Mouse (Mus musculus): Measurements from ENCODE around the gene Ccr1l1.

Ccr1l1 gene

DNA sequence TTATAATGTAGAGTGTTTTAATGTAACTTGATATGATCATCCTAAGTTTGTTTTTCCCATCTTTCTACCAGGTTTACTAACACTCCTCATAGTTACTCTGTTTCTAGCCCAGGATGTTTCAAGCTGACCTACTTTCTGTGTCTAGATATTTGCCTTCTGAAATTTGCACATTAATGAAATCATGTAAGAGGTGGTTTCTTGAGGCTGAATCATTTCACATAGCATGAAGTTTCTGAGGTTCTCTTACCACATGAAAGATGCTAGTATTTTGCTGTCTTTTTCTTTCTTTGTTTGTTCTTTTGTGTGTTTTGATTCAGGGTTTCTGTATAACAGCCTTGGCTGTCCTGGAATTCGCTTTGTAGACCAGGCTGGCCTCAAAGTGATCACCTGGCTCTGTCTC is 18.0 kb downstream of the Ccr1l1 start:
- DNase-seq (ENCODE audit: inconsistent ontology term) = peak; percentile 22

DNA sequence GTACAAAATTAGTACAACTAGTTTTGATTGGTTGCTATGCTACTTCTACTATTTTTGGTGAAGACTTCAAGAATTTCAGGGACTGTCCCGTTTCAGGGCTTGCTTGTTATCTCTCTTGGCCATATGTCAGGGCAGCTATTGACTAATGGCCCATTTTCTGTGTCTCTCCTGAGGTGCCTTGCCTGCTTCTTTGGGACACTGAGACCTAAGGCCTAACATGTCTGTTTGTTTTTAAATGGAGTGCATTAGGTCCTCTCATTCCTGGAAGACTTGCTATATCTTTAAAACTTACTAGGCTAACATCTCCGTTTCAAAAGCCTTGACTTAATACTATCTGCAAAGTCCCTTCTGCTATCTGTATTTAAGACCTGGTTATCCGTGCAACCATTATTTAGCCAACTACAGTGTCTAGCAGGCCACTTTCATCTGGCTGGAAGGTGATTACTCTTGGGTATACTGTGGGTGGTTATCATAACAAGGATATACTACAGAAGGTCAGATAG is 20.2 kb downstream of the Ccr1l1 start:
- DNase-seq (ENCODE audit: inconsistent ontology term) = no peak

DNA sequence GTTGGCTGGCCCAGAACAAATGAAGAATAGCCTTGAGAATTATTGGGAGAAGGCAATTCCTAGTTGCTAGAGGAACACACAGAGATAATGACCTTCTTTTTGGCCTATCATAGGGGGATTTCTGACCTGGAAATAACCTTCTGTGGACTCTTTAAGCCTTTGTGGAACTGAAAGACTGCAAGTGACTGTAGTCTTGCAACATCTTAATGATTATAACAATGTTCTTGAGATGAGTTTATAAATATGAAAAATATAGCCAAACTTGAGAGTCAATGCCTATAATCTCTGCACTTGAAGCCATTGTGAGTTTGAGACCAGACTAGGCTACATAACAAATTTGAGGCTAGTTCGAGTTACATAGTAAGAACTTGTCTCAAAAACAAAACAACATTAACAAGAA is 21.3 kb downstream of the Ccr1l1 start:
- no peak for DNase-seq (ENCODE audit: inconsistent ontology term)

DNA sequence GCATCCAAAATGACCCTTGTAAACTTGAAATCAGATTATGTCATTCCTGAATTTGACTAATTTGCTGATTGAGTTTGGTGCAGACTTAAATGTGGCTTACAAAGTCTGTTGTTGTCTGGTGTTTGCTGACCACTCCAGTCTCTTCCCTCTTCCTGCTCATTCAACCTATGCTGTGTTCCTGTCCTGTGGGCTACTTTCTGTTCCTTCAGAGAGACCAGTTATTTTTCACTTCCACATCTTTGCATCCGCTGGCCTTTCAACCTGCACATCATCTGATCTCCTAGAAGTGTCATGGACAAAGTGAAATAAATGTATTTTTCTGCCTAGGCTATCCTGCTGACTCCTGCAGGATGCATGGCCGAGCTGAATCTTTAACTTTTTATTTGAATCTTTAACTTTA is 24.7 kb downstream of the Ccr1l1 start:
- no peak for DNase-seq (ENCODE audit: inconsistent ontology term)

DNA sequence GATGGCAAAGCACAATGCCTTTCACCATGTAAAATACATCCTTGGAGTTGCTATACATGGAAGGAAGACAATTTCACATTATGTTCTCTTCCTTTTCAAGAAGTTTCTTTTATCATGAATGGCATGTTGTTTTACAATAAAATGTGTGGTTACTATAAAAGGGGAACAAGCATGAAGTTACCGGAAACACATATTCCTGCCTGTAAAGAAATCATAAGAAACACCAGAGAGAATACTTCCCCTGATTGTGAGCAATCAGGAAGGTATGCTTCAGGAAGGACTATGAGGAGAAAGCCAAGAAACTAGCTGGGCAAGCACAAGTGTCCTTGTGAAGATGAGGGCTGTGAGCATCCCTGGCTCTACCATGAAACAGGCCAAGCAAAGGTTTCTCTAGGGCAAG is 27.0 kb downstream of the Ccr1l1 start:
- no peak for DNase-seq (ENCODE audit: inconsistent ontology term)

DNA sequence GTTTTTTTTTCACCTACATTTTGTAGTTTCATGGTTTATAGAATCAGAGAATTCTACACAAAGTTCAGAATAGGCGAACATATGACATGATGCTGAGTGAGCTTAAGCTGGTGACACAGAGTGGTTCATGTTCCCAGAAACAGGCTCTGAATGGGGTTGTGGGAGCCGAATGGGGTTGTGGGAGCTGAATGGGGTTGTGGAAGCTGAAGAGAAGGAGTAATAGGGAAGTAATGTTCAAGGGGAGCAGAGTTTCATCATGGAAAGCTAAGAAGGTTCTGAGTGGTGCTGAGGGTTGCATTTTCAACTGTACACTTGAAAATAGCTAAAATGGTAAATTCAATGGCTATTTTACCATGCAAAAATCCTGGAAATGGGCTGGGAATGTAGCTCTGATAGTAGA is 28.8 kb downstream of the Ccr1l1 start:
- DNase-seq (ENCODE audit: inconsistent ontology term) = no peak

DNA sequence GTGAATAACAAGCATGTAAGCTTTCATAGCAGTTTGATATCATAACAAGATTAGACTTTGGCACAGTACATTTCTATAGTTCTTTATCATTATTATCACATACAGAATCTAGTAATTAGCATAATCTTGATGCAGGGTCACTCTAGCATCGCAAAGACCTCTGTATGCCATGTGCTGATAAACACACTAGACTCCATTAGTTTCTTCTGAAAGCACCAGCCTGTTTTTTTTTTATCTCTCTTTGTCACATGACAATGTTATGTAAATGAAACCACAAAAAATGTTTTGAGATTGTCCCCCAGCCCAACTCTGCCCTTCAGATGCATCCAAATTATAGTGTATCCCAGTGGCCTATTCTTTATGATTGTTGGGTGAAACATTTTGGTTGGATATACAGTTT is 30.4 kb downstream of the Ccr1l1 start:
- no peak for DNase-seq (ENCODE audit: inconsistent ontology term)

DNA sequence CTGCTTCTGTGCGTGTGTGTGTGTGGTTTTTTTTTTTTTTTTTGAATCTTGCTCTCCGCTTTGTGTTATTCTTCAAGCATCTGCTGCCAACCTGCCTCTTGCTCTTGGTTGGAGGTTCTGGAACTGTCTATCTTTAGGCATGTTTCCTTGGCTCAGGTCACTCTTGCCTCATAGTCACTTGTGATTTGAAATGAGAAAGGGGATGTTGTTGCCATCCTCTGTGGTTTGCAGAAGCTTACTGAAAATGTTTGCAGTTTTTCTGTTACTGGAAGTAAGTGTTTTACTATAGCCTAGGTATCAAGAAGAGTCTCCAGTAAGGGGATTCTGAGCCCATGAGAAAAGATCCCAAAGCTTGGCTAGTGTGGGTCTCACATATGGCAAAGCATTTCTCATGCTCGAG is 36.2 kb downstream of the Ccr1l1 start:
- DNase-seq (ENCODE audit: inconsistent ontology term) = no peak

DNA sequence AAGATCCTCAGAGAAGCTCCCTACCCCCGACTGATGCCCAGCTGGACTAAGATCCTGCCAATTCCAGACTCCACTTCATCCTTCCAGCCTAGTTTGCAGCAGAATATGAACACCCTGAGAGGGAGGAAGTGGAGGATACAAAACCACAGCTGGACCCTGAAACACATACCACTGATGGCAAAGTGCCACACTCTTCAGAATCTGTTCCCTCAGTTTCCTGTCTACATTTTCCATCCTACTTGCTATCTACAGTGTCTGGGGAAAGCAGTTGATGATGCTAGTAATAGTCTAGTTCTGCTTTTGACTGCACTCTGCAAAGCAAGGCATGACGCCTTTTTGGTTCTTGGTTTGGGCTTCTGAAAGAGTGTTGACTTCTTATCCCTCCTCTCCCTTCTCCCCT is 36.9 kb downstream of the Ccr1l1 start:
- no peak for DNase-seq (ENCODE audit: inconsistent ontology term)

DNA sequence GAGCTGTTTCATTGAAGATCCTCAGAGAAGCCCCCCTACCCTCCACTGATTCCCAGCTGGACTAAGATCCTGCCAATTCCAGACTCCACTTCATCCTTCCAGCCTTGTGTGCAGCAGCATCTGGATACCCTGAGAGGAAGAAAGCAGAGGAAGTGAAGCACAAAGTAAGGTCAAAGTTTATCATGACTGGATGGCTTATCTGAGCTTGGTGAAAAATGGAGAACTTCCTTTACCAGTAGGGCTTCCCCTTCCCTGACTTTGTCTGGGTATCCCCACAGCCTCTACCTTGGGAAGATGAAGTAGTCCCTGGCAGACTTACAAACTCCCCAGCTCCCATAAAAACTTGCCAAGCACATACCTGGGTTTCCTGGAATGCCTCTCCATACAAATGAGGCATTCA is 37.6 kb downstream of the Ccr1l1 start:
- DNase-seq (ENCODE audit: inconsistent ontology term) = no peak

DNA sequence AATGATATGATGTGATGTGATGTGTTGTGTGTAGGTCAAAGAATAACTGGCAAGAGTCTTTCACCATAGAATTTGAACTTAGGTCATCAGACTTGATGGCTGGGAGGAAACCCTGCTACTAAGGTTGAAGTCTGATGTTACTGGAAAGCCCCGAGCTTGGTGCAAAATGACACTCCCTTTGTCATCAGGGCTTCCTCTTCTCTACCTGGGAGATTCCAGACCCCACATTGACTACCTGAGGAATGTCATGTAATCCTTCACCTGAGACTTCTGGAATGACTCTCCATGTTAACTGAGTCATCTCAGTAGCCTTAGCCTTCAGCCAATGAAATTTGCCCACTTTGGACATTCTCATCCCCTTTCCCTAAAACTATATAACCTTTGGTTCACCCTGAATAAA is 38.0 kb downstream of the Ccr1l1 start:
- DNase-seq (ENCODE audit: inconsistent ontology term) = no peak

DNA sequence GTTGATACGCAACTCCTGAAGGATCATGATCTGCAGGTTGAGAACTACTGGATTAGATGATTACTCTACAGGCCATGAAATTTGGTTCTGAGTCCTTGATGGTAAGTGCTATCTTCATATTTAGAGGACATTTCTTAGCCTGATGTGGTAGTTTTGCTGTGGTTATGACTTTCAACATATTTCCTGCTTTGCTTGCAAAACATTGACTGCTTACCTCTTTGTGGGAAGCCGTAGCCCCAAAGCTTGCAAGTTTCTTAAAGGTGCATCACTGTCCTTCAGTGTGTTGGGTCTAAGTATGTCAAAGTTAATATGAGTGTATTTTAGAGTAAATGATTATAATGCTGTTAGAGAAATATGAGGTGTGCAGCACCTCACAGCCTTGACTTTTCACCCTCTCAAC is 40.2 kb downstream of the Ccr1l1 start:
- DNase-seq (ENCODE audit: inconsistent ontology term) = no peak

DNA sequence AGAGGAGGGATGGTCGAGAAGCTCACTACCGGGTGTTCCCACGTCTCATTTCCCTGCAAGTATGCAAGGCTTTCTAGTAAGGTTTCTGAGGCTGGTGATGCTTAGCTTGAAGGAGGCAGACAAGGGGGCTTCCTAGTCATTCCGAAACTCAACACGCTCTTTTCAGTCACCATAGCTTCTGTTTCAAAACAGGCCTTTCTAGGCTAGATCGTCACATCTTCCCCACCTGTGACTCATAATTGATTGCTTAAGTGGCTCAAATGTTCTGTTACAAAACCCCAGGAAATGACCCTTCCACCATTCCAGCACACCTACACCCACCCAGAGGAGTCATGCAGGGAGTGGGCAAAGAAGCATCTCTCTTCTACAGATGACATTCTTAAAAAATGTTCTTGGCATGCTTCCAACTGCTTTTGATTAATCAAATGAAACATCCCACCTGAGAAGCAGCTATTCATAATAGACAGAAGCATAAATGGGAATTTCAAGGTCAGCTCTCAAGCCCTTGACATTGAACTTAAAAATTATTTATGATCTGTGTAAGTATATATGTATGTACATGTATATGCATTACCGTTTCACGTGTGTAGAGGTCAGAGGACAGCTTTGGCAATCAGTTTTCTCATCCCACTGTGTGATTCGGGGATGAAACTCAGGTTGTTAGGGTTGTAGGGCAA is 41.5 kb downstream of the Ccr1l1 start:
- no peak for DNase-seq (ENCODE audit: inconsistent ontology term)

DNA sequence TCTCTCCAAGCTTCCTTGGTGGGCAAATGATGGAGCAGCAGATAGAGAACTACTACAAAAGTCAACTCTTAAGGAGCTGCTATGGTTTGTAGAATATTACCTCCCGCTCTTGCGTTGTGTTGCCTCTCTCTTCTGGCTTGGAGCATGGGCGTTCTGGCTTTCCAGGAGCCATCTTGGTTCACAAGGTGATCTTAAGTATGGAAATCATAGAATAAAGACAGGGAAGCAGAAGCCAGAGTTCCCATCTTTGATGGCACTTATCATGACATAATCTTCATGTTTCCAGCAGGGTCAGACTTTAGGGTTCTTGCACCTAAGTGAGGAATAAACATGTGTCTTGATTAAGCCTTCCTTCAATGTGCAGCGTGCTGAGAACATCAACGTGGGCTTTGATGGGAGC is 42.4 kb downstream of the Ccr1l1 start:
- DNase-seq (ENCODE audit: inconsistent ontology term) = no peak

DNA sequence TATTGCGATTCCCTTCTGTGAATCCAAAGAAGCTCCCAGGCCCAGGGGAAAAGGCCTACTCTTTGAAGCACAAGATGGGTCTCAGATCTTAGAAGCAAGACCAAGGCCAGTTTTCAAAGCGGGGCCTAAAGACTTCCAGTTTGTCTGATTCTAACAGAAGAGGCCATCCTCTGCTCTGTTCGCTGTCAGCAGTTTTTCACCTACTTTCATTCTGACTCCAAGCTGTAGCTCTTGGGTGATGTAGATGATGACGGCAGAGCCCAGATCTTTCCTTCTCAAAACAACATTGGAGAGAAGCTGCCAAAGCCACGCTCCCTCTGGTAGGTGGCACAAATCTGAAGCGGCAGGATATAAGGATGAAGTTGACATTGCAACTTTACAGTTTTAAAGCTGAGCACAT is 42.9 kb downstream of the Ccr1l1 start:
- no peak for DNase-seq (ENCODE audit: inconsistent ontology term)

DNA sequence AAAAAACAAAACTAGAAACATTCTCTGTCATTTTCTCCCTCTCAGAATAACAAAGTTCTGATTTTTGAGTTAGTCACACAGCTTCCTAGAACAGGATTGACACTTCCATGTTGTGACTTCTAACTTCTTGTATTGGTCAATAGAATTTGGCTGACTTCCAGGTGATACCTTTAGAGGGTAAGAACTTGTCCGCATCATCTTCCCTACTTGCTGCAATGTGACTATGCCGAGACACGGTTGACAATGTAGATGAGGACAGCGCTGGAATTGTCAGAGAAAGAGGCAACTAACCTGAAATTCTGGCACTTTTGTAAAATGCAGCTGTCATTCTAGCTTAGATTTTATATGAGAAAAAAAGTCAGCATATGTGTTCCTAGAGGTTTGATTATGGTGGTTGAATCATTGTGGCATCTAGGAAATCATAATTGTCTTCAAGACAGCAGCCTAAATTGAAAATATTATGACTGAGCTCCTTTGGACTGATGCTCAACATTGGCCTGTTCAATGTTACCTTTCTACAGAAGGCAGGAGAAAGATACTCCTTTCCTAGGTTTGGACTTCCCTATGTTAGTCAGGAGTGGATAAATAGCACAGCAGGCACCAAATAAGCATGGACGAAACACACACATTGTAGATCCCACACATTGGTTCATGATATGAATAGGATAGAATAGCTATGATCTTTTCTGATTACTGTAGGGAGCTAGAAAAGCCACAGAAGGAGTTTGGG is 44.3 kb downstream of the Ccr1l1 start:
- no peak for DNase-seq (ENCODE audit: inconsistent ontology term)

DNA sequence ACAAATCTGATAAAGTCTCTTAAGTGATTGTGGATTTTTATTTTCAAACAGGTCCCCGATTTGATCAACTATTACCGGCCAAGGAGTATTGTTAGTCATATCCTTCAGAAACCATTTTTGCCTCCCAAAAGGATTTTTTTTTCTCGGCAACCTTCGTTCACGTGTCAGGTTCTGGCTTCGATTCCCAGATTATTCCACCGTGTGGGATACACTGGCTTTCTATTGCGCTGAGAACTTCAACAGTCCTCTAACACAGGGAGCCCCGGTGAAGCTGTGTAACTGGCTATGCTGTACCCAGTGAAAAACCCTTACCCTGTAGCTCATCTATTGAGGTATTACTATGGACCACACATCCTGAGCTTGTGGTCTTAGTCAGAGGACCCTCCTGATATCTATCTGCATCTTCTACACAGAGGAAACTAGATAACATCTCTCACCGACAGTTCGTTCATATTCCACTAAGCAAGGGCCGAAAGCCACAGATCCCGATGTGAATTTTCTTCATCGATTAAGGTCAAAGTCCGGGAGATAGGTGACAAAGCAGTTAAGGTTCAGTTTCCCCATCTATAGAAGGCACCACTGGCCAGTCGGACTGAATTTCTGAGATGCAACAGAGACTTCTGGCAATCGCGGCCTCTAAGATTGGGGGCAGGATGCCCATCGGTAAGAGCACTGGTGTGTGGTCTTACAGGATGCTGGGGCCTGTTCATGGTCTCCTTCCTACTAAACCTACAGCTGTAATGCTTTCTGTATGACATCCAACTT is 45.1 kb downstream of the Ccr1l1 start:
- DNase-seq (ENCODE audit: inconsistent ontology term) = no peak

DNA sequence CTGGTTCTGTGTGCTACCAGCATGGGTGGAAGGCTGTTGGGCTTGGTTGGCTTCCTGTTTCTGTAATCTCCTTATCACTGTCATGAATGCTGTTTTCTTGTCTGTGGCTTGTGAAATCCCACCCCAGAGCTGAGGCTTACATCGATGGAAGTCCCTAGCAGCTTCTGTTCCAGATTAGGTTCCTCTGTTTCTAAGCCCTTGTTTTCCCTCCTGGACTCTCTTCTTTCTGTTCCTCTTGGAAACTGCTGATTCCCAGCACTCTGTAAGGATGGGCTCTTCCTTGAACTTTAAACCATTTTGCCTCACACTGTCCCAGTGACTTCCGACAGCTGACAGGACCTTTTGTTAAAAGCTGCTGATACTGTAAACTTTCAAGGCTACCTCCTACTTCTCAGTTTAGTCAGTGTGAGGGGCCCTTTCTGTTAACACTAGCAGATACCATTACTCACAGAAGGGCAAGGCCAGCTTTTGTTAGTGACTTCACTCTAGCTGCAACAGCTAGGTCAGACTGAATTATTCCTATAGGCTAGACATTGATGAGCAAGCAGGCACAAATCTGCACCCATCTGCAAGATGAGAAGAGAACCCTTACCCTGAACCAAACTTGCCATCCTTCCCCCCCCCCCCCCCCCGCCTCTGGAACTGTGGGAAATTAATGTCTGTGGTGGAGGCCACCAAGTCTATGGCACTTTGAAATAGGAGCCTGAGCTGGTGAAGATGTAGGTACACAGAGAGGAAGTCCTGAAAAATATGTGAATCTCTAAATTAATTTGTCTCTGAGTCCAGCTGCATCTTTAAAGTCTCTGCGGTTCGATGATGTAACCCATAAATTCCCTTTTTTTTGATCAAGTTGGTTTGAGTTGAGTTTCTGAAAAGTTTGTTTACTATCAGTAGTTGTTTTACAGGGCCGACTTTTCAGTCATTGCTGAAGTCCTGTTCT is 46.2 kb downstream of the Ccr1l1 start:
- DNase-seq (ENCODE audit: inconsistent ontology term) = no peak

DNA sequence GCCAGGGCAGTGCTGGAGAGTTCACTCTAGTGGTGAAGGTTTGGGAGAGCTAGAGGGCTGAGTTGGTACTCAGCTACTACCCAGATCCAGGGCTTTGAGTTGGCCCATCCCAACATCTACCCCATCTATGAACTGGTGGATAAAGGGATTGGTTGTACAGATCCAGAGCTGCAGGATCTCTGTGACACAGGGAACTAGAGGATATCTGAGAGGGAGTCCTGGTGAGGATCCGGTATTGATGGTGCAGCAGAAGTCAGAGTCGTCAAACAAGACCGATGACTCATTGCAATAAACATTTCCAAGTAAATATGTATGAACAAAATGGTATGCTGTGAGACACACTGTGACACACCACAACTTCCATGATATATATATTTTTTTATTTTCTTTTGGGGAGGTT is 47.3 kb downstream of the Ccr1l1 start:
- no peak for DNase-seq (ENCODE audit: inconsistent ontology term)

DNA sequence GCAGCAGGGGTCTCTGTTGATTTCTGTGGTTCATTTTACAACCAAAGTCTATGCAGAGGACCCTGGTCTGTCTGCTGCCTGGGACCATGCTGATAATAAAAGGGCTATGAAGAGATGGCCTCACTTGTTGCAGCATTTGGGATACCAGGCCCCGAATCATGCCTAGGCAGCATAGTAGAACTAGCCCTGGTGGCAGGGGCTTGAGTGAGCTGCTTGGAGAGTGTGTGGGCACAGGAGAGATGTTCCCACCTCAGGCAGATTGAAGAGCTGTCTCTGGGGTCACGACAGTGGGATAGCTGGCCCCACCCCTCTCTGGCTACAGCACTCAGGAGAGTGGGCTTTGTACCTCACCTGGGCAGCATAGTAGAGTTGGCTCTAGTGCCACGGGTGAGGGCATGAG is 47.7 kb downstream of the Ccr1l1 start:
- no peak for DNase-seq (ENCODE audit: inconsistent ontology term)

DNA sequence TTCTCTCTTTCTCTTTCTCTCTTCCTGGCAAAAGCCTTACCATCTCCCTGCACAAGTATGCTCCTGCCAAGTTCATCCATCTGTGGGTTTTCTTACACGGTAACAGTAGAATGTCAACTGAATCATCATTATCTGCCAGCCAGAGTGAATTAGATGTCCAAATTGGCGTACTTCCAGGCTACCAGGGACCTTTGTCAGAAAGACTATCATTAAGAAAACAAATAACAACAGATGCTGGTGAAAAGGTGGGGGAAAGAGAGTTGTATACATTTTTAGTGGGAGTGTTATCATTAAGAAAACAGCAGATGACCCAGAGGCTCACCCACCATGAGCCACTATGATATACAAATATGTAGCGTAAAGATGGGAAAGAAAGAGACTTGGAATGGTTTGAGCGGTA is 48.3 kb downstream of the Ccr1l1 start:
- DNase-seq (ENCODE audit: inconsistent ontology term) = no peak

DNA sequence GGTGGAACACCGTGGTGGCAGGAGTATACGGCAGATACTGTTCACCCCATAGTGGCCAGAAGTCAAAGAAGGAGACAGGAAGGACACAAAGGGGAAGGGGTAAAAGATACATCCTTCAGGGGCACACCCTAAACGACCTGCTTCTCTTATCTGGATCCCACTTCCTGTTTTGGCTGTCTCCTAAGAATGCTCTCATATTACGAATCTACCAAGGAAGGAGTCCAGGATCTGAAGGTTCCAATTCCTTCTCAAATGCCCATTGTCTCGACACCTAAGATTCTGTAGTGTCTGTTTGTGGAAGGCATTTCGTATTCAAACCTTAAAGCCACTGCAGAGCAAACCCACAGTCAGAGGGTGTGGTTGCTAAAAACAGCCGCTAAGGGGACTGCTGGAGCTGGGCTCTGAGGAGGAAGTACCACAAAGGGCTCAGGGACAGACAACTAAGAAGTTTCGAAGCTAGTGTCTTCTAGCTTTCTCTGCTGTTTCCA is 49.4 kb downstream of the Ccr1l1 start:
- DNase-seq (ENCODE audit: inconsistent ontology term) = no peak
